Mouse (Mus musculus) brain, embryonic 18.5 days (tissue): ENCODE measurements around the gene Tm9sf3.
"Not testable (repeated sequence)": the region's sequence is repeated elsewhere in the genome, so short reads cannot be mapped to it uniquely, and the experiment has no call there.

Source experiments
- DNase-seq: peaks from one replicate; pipeline ENCODE4 v3.0.0-alpha.2; 2012; ENCODE audit warnings: low read depth, low spot score

The Tm9sf3 gene

DNA sequence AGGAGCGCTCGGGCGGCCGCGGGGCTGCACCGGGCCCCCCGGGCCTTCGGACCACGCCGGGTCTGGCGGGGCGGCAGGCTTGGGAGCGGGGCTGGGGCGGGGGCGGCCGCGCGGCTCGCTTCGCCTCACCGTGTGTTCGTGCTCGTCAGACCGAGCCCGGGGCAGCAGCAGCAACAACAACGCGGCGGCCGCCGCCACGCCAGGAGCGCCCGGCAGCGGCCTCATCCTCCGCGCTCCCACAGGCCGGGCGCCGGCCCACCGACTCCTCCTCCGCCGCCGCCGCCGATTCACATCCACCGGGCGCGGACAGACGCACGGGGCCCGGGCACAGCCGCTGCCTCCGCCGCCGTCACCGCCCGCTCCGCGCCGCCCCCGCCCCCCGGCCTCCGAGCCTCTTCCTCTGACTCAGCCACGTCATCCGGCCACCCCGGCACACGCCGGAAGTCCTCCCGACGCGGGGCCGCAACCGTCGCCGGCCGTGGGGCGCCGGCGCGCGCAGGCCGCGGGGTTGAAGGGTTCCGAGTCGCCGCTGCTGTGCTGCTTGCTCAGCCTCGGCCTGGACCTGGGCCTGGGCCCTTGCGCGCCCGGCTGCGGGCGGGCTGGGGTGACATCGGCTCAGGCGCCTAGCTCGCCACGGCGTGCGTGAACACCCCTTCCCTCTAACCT lies at the start of gene Tm9sf3:
Tm9sf3 (minus strand) TSS at position 368 of the 666 bp plus-strand sequence.
- peak; percentile 72 for DNase-seq

DNA sequence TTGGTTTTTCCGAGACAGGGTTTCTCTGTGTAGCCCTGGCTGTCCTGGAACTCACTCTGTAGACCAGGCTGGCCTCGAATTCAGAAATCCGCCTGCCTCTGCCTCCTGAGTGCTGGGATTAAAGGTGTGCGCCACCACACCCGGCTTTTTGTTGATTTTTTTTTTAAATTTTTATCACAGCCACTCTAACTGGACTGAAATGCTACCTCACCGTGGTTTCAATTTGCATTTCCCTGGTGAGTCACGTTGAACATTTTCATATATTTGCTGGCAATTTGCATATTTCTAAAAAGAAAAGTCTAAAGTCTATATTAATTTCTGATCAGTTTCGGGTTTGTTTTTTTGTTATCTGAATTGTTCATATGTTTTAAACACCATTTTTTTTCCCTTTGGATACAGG lies 48.8 kb upstream of the Tm9sf3 start:
- DNase-seq, result not testable (repeated sequence)

DNA sequence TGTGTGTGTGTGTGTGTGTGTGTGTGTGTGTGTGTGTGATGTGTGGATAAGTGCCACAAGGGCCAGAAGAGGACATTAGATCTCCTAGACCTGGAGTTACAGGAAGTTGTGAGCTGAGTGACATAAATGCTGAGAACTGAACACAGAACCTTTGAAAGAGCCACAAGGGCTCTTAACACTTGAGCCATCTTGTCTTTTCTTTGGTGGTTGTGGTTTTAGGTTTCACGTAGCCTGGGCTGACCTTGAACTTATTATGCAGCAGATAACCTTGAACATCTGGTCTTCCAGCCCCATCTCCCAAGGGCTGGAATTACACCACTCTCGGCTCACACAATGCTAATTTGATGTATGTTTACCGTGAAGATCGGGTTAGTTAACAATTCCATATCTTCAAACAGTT lies 48.2 kb upstream of the Tm9sf3 start:
- no peak for DNase-seq

DNA sequence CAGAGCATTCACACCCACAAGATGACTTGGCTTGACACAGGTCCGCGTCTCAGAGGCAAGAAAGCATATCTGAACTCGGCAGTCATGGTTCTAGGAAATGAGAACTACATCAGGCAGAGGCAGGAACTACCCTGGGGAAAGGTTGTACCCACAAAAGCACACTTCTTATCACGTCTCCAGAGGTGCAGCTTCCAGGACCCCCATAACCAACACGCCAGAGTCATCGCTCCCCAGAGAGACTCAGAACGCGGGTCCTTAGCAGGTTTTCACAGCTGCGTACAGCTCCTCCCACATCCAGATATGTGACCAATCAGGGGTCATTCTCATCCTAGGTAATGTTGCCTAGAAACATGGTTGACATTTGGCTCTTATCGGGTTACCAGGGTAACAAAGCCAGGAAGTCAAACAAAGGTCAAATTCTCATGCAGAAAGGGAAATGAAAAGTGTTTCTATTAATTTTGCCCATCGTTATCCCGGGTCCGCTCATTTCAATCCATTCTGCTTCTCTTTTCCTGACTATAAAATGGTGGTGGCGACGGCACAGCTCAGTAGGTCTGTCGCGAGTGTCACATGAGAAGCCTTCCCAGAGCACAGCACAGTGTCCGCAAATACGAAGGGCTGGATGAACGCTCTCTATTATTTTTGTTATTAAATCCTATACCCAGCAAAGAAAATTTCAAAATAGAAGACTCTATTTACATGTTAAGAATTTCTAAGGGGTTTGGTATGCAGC lies 47.3 kb upstream of the Tm9sf3 start:
- peak; percentile 8 for DNase-seq

DNA sequence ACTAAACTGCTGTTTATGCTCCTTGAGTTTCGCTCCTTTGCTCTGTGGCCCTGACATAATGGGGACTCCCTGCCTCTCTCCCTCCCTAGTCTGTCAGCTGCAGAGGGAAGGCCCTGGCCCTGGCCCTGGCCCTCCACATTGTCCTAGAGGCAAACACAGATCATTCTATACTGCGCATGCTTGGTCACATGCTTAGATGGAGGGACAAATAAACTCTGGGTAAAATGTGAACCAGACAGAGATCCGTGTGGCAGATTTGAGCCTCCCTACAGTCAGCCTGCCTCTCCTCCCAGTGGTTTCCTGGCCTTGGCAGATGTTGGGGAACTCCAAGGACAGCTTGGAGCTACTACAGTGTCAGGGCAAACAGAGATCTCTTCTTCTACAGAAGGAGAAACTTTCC lies 40.1 kb upstream of the Tm9sf3 start:
- DNase-seq, result no peak

DNA sequence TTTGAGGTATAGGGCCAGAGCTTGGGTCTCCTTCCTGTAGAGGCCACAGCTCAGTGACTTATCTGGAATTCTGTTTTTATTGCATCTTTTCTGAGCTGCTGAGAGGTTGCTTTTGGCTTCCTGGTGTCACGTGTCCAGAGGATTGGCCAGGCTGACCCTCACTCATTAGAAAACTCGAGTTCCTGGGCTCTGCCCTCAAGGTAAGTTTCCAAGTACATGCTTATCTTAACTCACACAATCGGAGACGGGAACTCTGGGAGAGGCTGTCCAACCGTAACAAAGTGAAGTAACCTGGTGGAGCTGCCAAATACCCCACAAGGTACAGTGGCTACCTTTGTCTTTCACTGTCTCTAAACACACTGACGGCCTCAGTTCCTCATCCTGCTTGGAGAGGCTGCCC lies 39.6 kb upstream of the Tm9sf3 start:
- no peak for DNase-seq

DNA sequence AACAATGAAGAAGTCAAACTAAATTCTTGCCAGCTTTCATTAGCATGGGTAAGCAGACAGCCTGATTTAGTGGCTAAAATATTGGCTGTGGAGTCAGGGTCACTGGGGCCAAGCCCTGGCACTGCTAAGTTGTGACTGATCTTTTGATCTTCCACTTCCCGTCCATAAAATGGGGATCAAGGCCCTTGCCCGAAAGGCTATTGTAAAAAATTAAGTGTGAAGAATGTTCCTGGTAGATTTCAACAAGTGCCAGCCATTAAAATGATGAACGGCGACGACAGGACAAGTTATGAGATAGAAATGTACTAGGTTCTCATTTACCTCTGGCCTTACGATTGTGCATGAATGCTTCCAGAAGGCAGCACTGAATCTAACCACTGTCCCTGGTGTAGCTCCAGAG lies 38.1 kb upstream of the Tm9sf3 start:
- DNase-seq, result no peak

DNA sequence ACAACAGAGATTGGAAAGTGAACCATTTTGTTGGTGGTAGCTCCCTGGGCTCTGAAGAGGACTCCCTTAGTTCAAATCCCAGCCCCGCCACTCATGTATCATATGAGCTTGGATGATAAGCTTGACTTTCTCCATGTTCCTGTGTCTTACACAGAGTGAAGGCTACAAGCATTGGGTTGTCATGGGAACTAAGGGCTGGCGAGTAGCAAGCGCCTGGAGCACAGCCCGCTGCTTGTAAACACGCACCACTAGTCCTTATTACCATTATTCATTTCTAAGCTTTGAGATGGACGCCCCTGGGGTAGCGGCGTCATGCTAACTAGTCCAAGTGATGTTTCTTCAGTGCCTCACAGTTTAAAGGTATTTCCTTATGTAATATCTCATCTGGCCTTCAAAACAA lies 35.6 kb upstream of the Tm9sf3 start:
- no peak for DNase-seq

DNA sequence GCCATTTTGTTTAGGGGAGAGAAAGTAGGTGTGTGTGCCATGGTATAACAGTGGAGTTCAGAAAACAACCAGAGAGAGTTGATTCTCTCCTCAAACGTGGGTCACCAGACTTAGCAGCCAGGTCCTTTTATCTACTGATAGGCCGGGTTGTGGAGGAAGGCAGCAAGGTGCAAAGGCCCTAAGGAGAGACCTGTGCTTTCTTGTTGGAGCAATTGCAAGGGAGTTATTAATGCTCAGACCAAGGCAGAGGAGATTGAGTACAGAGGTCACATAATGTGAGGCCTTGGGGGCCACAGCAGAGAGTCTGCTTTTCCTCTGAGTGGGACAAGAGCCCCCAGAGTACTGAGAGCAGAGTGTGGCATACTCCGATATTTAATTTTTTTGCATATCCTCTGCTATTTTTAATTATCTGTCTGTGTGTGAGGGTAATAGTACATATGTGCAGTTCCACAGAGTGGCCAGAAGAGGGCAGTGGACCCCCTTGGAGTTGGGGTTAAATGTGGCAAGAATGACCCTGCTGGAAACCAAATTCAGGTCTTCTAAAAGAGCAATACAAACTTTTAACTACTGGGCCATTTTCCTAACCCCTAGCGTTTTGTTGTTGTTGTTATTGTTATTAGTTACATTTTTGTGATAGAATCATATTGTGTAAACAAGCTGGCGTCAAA lies 27.3 kb upstream of the Tm9sf3 start:
- DNase-seq, result no peak

DNA sequence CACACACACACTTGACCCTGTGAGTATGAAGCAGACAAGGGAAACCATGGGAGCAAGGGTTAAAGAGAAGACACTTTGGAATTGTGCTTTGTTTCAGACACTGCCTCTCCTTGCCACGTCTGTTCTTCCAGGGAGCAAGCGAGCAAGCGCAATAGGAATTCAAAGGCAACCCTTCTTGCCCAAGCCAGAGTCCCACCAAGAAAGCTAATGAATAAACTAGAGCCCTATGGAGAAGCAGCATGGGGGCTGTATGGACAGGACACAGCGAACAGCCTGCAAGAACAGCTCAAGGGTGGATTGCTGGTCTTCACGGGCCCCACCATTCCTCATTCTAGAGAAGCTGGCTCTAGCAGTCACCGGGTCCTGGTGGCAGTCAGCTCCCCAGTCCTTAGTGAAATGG lies 24.8 kb upstream of the Tm9sf3 start:
- DNase-seq, result no peak

DNA sequence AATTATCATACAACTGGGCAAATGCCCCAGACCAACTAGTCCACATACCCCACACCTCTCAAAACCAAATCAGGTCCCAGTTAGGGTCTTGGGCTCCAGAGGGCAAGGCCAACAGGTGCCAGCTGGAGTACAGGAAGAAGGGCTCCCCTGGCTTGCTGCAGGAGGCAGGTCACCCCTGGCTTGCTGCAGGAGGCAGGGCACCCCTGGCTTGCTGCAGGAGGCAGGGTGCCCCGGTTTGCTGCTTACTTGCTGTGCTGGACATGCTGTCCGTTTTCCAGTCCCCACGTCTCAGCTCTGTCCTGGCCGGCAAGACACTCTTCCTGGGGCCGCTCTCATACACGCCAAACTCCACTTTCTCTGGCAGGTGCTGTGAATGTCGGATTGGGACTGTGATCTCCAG lies 23.4 kb upstream of the Tm9sf3 start:
- no peak for DNase-seq

DNA sequence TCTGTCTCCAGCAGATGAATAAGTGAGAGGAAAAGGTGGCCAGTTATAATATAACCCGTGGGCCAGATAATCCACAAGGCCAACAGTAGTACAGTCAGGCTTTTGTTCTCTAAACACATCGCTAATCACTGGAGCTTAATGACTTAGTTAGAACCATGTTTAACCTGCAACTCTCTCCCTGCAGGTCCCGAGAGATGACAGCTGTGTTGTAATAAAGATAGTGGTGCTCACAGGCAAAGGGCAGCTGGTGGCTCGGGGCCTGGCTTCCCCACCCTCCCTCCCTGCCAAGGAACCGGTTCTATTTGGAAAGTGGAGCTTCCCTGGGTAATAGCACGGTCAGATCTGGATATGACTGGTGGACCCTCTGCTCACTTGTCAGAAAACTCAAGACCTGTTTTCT lies 20.7 kb upstream of the Tm9sf3 start:
- DNase-seq, result no peak

DNA sequence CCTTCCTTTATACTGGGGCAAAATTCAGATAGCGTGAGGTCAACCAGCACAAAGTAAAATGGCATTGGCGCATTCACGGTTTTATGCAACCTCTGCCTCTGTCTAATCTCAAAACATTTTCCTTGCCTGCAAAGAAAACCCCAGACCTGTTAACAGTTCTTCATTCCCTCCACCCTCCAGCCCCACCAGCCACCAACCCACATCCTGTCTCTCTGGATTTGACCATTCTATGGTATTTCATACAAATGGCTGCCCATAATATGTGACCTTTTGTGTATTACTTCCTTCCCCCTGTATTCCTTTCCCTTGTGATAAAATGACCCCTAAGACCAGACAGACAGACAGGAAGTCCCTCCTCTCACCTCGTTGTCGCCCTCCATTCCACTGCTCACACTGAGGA lies 18.9 kb upstream of the Tm9sf3 start:
- DNase-seq, result no peak

DNA sequence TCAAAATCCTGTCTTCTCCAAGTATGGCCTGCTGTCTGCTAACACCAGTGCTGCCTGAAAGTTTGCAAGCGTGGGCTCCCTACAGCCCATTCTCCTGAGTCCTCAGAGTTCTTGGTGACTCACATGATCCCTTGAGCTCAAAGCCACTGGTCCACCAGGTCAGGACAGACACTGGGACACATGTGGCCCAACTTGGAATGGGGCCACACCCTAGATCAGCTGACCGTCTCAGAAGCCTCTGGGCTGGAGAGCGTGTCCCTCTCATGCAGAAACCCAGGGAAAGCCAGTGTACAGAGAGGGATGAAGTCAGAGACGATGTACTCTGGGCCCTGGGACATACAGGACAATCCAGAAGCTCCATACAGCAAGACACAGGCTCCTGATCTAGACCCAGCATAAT lies 18.4 kb upstream of the Tm9sf3 start:
- DNase-seq, result no peak

DNA sequence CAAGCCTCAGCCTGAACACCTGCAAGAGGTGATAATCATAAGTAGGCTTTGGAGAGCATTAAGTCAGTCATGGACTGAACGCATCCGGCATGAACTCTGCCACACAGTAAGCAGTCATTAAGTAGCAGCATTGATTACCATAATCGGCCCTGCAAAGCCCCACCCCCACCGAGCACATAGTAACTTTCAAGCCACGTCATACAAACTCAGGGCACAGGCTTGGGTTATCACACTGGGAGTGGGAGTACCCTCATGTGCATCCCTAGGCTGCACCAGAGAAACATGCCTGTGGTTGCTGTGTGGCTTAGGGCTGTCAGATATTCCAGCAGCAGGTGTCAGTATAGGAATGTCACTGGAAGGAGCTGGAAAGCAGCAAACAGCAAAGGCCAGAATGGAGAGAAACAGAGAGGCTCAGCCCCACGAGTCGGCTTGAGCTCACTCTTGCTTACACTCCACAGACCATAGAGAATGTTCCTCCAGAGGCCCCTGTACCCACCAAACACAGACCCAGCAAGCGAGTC lies 16.0 kb upstream of the Tm9sf3 start:
- DNase-seq, result no peak

DNA sequence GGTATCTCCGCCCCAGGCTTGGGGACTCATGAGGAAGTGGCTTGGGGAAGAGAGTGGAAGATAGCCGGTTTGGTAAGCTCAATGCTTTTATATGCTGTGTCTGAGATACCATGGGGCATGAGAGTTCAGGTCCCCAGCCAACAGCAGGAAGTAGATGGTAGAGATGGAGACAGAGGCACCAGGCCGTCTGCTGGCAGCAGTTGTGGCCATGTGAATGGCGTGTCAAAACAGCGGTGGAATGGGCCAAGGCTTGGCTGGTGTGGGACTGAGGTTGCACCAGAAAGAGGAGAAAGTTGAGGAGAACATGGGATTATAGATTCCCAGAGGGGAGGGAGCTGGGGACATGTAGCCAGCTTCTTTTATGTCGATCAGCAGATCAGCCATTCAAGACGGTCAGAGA lies 14.8 kb upstream of the Tm9sf3 start:
- DNase-seq, result no peak

DNA sequence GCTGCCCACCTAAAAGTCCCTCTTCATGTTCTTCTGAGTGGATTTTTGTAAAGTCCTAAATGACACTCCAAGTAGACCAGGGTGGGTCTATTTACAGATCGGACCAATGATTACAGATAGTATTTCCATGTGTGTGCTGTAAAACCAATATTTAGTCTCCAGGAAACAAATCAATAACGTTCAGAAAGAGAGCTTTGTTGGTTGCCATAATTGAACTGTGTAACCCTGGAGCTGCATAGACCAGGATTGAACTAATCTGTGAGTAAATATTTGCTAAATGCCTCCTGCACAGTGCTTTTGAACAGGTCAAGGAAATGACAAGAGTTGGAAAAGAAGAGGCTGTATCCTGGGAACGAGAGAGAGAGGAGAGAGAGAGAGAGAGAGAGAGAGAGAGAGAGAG lies 11.8 kb upstream of the Tm9sf3 start:
- DNase-seq, result no peak

DNA sequence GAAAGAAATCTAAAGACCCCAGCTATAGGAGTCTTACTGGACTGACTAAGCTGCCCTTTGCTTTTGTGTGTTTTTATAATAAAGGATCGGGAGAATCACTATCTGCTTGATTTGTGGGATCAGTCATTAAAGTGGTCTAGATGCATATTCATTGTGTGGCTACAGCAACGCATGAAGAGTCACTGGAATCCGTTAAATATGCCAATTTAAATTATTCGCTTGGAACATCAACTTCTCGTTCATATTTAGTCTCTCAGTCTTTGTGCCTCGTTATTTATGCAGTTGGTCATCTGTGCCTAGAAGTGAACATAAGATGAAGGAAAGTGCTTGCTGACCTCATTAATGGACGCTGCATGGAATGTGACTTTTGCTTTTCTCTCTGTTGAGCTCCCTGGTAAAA lies 7.1 kb upstream of the Tm9sf3 start:
- DNase-seq, result no peak

DNA sequence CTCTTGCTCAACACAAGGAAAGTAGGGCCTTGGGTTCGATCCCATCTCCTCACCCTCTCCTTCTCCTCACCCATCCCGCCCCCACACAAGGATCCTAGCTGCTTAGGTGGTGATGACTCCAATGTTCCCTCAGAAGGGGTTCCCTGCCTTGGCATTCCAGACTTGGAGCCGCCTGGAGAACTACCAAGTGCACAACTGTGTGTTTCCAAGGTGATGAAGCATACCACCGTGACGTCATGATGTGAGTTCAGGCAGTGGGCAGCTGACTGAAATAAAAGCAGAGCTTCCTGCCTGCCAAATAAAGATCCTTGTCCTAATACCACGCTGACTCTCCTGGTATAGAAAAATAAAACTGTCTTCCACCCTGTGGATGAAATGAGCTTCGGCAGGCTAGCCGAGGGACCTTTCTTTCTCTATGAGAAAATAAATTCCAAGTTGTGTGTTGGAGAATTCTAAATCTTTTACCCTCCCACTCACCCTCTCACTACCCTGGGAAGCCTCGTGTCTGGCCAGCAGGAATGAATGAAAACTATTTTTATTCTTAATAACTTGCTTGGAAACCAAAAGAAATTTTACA lies 6.4 kb upstream of the Tm9sf3 start:
- no peak for DNase-seq

DNA sequence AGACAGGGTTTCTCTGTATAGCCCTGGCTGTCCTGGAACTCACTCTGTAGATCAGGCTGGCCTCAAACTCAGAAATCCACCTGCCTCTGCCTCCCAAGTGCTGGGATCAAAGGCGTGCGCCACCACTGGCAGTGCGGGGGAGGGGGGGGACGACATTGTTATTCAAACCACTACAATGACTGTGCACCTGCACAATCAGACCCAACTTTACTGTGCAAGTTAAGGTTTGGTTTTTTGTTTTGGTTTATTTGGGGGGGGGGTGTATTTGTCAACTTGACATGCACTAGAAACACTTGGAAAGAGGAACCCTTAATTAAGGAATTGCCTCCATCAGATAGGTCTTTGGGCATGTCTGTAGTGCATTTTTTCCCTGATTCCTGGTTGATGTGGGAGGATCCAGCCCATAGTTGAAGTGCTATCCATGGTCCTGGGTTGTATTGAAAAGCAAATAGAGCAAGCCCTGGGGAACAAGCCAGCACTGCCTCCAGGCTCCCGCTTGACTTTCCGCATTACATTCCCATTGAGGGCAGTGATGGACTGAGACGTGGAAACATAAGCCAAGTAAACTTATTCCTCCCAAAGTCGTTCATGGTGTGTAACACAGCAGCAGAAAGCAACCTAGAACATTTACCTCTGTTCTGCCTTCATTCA lies 2.6 kb upstream of the Tm9sf3 start:
- DNase-seq, result no peak

DNA sequence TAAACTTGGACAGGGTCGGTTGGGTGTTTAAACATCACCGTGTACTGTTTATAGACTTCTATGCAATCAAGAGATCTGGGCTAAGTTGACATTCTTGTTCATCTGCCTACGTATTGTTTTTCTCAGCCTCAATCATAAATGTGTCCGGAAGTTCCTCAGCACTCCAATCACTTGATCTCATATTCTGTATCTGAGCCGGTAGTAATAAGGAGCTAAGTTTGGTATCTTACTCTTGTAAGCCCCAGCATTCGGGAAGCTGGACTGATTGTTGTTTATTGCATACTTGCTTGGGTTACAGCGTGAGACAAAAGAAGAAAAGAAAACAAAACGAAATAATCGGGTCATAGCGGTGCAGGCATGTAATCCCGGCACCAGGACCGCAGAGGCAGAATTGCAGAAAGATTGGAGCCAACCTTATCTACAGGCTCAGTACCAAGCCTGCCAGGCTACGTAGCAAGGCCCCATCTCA lies 568 bp upstream of the Tm9sf3 start:
- no peak for DNase-seq
